Mouse (Mus musculus) liver, adult 2 months (tissue): ENCODE data around the gene Pknox2.

Source experiments
- CTCF ChIP-seq: fragments of 200-500 bp; IDR thresholded peaks from 2 replicates; pipeline ENCODE4 v1.5.1; 2011; ENCODE audit warnings: low read depth, low read length, control low read depth
- POLR2A ChIP-seq: fragments of 200-500 bp; IDR thresholded peaks from 2 replicates; pipeline ENCODE4 v1.6.1; 2011; ENCODE audit warnings: low read length, control low read depth; ENCODE audit not compliant: insufficient read depth; ENCODE audit errors: extremely low read depth

- TF ChIP-seq CTCF = no peak
- TF ChIP-seq POLR2A = no peak
Measured at GRCm38 (mm10) chr9:36964230-36964629, 183.0 kb downstream of the Pknox2 start.
